Mouse (Mus musculus) heart, postnatal 36 days (tissue): ENCODE measurements around the gene Gm45713. TPM values are rescaled to one million over a fixed set of nuclear protein-coding genes. Genes with fewer than 3 reads are reported as not detected.
A peak's percentile ranks its signal among the peaks of the same experiment; 100 is the strongest.
"Not testable (repeated sequence)": the region's sequence is repeated elsewhere in the genome, so short reads cannot be mapped to it uniquely, and the experiment has no call there.

Experiments
- DNase-seq, 2 experiments: peaks; one replicate each; pipeline ENCODE4 v3.0.0; 2021 to 2022
- intact Hi-C: fragments of 180-260 bp; cut with DNase I; formaldehyde crosslinking; loops from one replicate; pipeline ENCODE4 v1.15.1; 2025
- total RNA-seq, 2 experiments: library from RNA; stranded (reverse); gene quantifications; 2 replicates each; pipeline ENCODE4 v1.2.3; 2021

Gm45713 gene
- total RNA-seq = not detected

DNA sequence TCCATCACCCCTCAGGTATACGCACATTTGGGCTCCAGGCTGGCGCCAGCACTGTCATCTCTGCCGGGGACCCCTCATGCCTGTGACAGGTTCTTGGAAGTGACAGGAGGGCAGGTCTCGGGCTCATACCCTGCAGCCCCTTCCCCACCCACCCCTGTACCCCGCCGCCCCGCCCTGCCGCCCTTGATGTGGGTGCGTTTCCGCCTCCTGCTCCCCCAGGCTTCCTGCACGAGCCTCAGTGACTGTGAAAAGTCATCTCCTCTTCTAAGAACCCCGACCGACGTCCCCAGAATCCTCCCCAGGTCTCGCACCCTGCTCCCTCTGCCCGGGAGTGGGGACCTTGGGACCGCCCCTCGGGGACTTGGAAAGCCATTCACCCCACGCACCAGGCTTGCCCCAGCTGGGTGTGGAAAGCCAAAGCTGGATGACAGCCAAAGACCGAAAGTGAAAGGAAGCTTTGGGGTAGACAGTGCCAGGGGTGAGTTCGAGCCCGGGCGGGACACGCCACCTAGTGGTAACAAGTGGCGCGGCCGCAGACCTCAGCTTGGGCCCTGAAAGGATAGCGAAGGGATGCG lies at the start of gene Gm45713, which contains the start of gene Flt3l:
Gene Gm45713 (minus strand): TSS at position 239 of the 575 bp plus-strand sequence.
Gene Flt3l (minus strand): TSS at position 440 of the 575 bp plus-strand sequence.
- DNase-seq = peak; percentile 95 to 96
- intact Hi-C loops = loop anchor here (1.0 to 5.0 kb wide), 2 partner anchors 56 to 154 kb away; no protein-coding TSS in a partner anchor

GRCm38 (mm10) chr7:45183672-45184071 lies 47.6 kb upstream of the Gm45713 start:
- no peak for DNase-seq
- intact Hi-C loops = no loop called here

- intact Hi-C loops = no loop called here
- no peak for DNase-seq
These were observed 46.6 kb upstream of the Gm45713 start for GRCm38 (mm10) chr7:45182606-45183005.

DNA sequence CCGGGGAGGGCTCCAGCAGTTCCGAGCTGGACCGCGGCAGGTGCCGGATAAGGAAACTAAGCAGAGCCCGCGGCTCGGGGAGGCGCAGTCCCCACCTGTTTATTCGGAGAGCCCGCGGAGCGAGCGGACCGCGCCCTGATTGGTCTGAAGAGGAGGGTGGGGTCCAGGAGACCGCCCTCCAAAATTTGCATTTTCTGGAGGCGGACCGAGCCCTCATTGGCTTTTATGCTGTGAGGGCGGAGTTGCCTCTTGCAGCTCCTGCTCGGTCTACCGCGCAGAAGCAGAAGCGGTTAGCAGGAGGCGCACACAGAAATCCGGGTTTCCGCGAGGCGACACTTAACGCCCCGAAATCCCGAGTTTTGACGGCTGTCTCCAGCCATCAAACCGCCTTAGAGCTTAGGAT lies 46.2 kb upstream of the Gm45713 start:
- intact Hi-C loops = no loop called here
- DNase-seq = peak; percentile 82 to 84

GRCm38 (mm10) chr7:45181540-45181939 lies 45.5 kb upstream of the Gm45713 start:
- DNase-seq = no peak
- intact Hi-C loops = no loop called here

GRCm38 (mm10) chr7:45180896-45181477 lies 45.0 kb upstream of the Gm45713 start, which contains the start of gene Pth2:
TSS of gene Pth2 (plus strand) at chr7:45180995.
- no peak for DNase-seq
- intact Hi-C loops = no loop called here

GRCm38 (mm10) chr7:45179469-45179868 lies 43.4 kb upstream of the Gm45713 start, which contains the start of gene Gfy:
TSS of gene Gfy (minus strand) at chr7:45179569.
- intact Hi-C loops = no loop called here

GRCm38 (mm10) chr7:45178550-45178949 lies 42.5 kb upstream of the Gm45713 start:
- intact Hi-C loops = no loop called here

More at GRCm38 (mm10) chr7:45179469-45179868, 43.4 kb upstream of the Gm45713 start, which contains the start of gene Gfy:
- DNase-seq = no peak

DNA sequence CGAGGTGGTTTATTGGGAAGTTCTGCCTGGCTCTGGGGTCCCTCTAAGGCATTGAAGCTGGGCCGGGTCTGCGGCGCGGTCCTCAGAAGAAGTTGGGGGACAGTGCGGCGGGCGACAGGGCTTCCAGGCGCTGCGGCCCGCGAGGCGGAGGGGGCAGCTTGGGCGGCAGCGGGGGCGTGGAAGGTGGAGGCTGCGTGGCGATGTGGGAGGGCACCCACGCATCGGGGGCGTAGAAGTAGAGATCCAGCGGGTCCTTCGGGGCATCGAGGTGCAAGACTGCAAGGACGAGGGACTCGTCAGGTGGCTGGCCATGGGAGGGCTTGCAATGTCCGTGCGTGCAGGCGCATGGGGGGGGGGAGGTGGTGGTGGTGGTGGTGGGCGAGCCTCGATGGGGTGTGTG lies 40.3 kb upstream of the Gm45713 start:
- intact Hi-C loops = no loop called here
- no peak for DNase-seq

More at GRCm38 (mm10) chr7:45178550-45178949, 42.5 kb upstream of the Gm45713 start:
- no peak for DNase-seq

DNA sequence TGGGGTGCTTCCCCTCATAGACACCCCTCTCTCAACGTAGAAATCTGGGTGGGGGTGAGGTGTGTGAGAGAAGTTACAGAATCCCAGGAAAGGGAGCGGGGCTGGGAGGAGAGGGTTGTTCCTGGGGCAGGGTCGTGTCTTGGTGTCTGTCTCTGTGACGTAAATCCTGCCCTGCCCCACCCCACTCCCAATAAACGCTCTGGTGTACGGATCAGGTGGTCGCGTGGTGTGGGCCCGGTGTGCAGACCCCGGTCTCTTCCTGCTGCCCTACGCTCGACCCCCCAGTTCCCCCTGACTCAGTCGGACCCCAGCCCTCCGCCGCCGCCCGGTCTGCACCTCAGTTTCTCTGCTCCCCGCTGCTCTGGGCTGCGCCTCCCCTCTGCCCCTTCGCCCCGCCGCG lies 39.9 kb upstream of the Gm45713 start:
- intact Hi-C loops = no loop called here
- DNase-seq = no peak

DNA sequence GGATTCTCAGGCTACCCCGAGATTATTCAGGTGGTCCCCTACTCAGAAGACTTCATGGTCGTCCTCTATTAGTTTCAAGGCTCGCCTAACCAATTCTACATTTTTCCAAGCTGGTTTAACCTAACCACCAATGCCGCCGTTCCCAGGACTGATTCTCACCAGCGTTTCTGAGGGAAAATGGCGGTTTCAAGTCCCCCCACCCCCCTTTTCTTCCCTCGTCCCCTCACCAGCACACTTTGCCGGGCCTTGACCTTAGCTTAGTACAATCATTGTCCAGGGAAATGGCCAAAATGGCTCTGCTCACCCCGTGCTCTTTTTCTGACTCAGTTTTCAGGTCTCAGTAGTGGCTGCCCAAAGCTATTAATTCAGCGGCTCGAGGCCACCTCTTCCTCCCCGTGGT lies 39.4 kb upstream of the Gm45713 start:
- intact Hi-C loops = no loop called here

DNA sequence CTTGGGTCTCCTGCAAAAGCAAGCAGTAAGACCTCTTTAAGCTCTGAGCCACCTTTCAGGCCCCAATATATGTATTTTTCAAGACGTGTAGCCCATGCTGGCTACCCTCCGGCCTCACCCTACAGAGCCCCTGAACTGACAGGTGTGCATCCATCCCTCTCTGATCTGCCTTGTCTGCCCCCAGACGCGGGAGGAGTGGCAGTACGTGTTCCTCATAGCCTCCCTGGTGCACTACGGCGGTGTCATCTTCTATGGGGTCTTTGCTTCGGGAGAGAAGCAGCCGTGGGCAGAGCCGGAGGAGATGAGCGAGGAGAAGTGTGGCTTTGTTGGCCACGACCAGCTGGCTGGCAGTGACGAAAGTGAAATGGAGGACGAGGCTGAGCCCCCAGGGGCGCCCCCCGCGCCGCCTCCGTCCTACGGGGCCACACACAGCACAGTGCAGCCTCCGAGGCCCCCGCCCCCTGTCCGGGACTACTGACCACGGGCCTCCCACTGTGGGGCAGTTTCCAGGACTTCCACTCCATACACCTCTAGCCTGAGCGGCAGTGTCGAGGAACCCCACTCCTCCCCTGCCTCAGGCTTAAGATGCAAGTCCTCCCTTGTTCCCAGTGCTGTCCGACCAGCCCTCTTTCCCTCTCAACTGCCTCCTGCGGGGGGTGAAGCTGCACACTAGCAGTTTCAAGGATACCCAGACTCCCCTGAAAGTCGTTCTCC lies 38.7 kb upstream of the Gm45713 start:
- DNase-seq = no peak
- intact Hi-C loops = no loop called here

More for the DNA sequence above, 39.4 kb upstream of the Gm45713 start:
- no peak for DNase-seq

- DNase-seq, intact Hi-C loops: not testable (repeated sequence)
These were observed 37.7 kb upstream of the Gm45713 start for GRCm38 (mm10) chr7:45173772-45174171.

DNA sequence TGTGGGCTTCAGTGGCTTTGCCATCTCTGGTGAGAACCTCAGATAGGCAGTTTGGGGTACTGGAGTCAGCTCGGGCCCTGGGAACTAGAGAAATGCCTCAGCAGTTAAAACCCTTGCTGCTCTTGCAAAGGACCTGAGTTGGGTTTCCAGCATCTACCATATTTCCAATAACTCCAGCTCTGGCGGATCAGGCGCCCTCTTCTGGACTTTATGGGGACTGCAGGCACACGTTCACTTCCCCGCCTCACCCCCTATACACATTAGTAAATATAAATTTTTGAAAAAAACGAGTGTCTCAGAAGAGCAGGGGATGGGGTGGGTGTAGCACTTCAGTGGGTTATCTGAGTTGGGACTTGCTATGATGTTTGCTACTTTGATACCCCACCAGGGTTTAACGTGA lies 36.9 kb upstream of the Gm45713 start:
- peak in 1 of 2 experiments; percentile 33 for DNase-seq
- intact Hi-C loops = no loop called here

DNA sequence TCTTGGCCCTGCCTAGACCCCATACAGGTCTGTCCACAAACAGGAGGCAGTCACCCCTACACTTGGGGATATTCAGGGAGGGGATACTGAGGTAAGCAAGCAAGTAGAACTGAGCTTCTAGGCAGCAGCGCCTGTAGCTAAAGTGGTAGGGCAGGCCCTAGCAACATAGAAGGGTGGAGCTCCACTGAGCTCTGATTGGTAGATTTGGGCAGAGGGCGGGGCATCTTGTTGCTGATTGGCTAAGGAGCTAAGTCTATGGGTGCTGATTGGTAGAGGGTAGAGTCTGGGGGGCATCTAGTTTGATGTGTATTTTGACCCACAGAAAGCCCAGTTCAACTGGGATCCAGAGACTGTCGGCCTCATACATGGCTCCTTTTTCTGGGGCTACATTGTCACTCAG lies 33.5 kb upstream of the Gm45713 start:
- intact Hi-C loops = no loop called here

DNA sequence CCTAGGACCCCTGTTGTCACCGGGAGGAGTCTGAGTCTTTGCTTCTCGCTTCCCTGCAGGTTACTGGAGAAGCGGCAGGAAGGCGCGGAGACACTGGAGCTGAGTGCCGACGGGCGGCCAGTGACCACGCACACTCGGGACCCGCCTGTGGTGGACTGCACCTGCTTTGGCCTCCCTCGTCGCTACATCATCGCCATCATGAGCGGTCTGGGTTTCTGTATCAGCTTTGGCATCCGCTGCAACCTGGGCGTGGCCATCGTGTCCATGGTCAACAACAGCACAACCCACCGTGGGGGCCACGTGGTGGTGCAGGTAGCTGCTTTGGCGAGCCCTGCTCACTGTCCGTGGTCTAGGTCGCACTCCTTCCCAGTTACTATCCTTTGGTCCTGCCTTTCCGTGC lies 32.6 kb upstream of the Gm45713 start:
- no peak for DNase-seq
- intact Hi-C loops = no loop called here

More for the DNA sequence above, 33.5 kb upstream of the Gm45713 start:
- DNase-seq = no peak

DNA sequence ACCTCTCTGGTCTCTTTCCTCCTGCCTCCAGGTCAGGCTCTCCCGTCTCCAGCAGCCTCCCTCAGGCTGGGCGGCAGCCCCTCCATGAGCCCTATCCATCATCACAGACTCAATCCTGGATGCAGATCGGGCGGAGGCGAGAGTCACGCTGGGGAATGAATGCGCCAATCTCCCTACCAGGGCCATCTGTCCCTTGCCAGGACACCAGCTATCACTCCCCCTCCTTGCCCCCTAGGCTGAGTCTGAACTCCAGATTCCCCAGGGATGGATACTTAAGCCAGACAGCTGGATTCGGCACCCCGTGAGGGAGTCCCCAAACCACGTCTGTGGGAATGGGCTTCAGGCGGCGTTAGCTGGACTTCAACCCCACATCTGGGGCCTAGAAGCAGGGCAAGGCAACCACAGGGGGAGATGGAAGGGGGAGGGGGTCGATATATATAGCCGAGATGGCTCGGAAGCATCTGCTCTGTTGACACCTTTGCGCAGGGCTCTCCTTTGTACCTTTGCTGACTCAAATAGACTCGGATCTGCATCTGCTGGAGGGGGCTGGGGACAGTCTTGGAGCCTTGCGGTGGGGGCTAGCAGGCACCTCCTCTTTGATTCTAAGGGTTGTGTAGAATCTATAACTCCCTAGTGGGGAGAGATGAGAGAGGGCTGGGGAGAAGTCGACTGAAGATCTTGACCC lies 31.9 kb upstream of the Gm45713 start:
- intact Hi-C loops = no loop called here
- DNase-seq = no peak

DNA sequence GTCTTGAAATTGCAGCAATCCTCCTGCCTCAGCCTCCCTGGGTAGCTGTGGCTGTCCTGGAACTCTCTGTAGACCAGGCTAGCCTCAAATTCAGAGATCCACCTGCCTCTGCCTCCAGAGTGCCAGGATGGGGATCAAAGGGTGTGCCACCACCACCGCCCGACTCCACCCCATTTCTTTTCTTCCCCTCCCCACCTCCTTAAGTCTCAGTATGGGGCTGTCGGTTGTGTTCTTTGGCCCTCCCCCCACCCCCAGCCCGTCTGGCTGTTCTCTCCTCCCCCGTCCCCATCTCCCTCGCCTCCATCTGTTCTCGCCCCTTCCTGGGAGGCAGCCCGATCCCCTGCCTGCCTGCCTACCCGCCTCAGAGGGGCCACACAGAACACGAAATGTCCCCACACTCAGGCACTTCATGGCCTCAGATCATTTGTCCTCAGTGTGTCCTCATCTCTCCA lies 30.9 kb upstream of the Gm45713 start:
- intact Hi-C loops = no loop called here
- DNase-seq = no peak

DNA sequence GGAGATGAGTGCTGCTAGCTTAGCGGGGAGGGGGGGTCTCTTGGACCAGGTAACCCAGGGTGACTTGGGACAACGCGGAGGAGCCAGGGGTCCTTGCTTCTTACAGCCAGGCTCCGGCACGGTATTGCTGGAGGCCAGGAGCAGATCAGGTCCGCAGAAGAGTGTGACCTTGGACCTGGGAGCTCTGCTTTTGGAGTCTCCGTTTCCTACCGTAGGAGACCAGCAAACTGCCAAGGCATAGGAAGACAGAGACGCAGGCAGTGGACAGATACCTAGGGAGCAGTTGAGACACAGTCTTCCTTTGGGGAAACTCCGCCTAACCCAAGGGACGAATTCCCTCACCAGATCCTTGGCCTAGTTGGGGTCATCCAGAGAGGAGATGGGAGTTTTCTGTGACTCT lies 29.7 kb upstream of the Gm45713 start:
- intact Hi-C loops = no loop called here
- no peak for DNase-seq

DNA sequence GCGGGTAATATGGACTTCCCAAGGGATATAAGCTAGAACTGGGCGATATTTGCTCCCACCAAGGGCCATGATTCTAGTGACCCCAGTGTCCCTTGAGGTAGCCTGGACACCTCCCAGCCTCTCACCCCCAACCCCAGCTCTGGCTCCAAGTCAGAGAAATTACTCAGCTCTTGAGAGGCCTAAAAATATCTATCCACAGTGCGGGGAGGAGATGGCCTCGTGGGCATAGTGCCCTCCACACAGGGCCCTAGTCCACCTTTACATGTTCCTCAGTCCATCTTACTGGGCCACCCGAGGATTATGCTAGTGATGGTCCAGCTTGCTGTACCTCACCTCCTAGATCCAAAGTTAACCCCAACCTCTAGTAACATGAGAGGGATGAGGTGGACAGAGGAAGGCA lies 28.8 kb upstream of the Gm45713 start:
- DNase-seq = no peak
- intact Hi-C loops = no loop called here
